Mouse (Mus musculus): ENCODE measurements around the gene Susd6.
"Not testable (repeated sequence)": the region's sequence is repeated elsewhere in the genome, so short reads cannot be mapped to it uniquely, and the experiment has no call there.

Susd6 gene

DNA sequence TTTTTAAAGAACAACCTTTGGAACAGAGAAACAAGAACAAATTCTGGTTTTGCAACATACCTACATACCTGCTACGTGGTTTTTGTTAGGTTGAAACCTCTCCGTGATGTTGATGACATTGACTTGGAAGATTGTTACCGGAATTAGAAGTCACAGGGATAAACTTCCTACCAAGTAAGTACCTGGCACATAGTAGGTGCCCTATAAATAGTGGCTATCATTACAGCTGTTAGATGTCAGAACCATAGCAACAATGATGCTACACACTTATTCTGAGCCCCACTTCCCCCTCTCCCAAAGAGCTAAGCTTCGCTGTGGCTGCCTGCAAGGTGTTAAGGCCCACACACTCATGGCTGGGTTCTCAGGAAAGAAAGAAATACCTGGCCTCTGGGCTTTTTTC is 4.7 kb upstream of the Susd6 start:
- DNase-seq (ENCODE audit: low spot score) = no peak

DNA sequence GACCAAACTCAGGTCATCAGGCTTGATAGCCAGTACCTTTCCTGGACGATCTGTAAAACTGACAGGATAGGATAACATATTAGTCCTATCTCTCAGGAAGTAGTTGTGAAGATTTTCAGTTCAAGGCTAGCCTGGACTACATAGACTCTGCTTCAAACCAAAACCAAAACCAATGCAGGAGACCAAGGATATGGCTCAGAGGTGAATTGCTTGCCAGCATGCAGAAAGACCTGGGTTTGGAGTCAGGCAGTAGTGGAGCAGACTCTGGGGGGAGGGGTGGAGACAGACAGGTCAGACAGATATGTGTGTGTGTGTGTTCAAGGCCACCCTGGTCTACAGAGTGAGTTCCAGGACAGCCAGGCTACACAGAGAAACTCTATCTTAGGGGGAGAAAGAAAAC is 3.7 kb upstream of the Susd6 start:
- no peak for DNase-seq (ENCODE audit: low spot score)

DNA sequence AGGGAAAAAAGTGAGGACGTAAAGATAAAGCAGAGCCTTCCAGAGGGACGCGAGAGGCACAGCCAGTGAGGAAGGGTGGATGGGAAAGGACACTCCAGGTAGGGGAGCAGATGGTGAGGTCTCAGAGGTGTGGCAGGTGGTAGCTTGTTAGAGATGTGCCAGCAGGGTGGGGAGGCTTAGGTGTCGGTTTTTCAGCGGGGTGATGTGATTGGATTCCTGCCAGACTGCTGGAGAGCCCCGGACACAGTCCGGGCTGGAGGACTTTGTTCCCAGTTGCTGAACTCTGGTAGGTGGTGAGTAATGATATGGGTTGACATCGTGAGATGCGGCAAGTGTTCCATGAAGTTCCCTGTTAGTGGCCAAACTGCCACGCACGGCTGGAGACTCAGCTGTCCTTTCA is 2.7 kb upstream of the Susd6 start:
- no peak for DNase-seq (ENCODE audit: low spot score)

DNA sequence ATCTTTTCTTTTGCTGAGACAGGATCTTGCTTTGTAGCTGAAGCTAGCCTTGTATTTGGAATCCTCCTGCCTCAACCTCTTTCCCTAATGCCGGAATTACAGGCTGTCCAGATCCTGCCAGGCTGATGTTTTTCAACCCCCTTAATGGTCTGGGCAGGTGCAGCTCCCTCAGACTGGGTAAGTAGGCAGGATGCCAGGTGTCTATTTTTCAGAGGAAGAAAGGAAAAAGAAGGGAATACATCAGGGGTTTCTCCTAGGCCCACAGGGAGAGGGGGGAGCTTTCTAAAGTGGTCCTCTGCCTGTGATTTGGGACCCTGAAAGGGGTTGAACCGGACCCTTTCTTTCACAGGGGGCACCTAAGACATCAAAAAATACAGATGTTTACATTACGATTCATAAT is 2.1 kb upstream of the Susd6 start:
- DNase-seq (ENCODE audit: low spot score) = no peak

DNA sequence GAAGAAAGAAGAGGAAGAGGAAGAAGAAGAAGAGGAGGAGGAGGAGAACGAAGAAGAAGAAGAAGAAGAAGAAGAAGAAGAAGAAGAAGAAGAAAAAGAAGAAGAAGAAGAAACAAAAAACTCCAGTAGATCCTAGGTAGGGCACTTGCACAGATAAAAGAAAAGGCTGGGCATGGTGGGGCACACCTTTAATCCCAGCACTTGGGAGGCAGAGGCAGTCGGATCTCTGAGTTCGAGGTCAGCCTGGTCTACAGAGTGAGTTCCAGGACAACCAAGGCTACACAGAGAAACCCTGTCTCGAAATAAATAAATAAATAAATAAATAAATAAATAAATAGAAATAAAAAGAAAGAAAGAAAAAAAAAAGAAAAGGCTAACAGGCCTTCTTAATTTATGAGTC is 1.0 kb upstream of the Susd6 start:
- not testable (repeated sequence) for DNase-seq (ENCODE audit: low spot score)

DNA sequence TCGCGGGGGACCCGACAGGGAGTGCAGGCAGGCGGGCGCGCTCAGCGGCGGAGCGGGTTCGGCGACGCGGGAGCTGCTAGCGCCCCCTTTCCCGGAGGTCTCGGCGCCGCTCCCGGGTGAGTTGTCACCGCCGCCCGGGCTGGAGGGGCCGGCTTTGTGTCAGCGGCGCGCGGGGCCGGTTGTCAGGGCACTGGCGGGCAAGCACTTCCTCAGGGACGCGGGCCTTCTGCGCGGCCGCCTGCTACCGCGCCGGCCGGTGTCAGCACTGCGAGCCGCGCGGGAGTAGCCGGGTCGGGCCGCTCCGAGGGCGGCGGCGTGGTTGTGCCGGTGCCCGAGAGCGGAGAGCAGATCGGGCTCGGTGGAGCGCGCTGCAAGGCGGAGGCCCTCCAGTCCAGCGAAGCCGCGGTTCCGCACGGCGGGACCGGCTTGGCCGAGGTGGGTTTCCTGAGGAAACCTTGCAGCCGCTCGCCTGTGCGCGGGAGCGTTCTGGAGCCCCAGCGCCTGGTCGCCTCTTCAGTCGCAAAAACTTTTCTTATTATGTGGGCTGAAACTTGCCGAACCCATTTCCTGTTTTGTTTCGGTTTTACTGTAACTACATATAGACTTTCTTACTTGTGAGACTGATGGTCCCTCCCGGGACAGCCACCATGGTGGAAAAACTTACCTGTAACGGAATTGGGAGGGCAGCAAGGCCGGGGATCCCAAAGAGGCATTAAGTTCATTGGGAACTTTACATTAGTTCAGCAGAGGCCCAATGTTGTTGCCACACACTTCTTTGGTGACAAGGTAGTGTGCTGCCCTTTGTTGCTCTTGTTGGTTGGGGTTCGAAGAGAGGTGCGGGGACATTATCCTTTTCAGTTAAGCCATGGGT is 625 bp downstream of the Susd6 start:
- DNase-seq (ENCODE audit: low spot score) = no peak

DNA sequence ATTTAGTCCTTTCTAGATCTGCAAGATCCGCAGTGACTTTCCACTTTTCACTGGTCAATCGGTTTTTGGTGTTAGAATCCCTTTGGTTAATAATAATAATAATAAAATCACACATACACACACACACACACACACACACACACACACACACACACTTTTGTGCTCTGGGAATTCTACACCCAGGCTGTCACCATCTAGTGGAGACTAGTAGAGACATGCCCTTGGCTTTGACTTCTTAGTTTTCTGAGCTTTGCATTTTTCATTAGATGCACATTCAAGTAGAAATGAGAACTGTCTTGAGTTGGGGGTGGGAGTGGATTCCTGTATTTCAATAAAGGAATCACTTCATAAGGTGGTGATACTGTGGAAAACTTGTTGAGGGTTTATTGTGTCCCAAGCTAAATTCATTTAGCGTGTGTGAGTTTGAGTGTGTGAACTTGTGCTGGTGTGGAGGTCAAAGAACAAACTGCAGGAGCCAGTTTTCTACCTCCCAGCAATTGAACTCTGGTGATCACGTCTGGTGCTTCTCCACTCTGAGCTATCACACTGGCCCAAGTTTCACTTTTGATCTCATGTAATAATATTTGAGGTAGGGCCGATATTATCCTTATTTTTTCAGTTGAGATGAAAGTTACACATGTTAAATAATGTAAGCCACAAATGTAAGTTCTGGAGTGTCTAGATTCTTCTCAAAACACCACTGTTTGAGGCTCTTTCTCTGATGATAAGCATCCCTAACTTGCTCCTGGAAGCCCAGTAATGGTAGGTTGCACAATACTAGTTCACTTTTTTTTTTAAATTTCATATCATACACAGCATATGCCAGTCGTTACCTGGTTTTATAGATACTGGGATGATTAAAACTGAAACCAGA is 1.5 kb downstream of the Susd6 start:
- DNase-seq (ENCODE audit: low spot score) = no peak

DNA sequence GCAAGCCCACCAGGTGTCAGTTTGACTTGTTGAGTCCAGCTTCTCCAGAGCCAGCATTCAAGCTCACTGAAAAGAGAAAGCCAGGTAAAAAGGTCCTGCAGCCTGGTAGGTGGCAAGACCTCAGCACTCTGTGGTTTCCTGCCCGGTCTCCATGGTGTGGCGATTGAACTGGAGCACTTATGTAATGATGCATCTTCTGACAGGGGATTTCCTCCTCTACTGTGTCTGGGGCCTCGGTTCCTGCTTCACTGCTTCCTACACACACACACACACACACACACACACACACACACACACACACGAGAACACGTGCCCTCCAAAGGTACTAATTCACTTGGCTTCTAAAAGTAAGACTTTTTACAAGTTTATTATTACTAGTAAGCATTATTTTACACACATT is 2.6 kb downstream of the Susd6 start:
- no peak for DNase-seq (ENCODE audit: low spot score)

DNA sequence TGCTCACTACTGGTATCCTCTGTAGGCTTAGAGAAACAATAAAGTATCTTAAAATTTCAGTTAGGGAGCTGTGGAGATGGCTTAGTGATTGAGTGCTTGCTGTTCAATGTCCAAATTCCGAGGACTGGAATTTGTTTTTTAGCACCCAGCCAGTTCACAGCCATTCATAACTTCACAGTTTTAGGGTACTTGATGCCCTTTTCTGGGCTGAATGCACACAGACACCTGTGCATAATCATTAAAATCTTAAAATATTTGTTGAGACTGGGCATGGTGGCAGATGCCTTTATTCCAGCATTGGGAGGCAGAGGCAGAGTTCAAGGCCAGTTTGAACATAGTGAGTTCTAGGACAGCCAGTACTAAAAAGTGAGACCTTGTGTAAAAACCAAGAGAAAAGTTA is 3.2 kb downstream of the Susd6 start:
- DNase-seq (ENCODE audit: low spot score) = no peak

DNA sequence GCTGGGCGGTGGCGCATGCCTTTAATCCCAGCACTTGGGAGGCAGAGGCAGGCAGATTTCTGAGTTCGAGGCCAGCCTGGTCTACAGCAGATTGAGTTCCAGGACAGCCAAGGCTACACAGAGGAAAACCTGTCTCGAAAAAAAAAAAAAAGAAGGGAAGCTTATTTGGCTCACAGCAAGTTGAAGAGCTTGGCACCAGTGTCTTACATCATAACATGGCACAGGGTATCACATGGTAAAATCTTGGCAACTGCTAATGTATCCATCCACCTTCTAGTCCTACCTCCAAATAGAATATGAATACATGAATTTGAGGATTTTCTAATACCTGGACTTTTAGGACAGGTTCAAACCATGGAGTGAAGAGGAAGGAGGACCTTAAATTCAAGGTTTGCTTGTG is 4.2 kb downstream of the Susd6 start:
- no peak for DNase-seq (ENCODE audit: low spot score)

DNA sequence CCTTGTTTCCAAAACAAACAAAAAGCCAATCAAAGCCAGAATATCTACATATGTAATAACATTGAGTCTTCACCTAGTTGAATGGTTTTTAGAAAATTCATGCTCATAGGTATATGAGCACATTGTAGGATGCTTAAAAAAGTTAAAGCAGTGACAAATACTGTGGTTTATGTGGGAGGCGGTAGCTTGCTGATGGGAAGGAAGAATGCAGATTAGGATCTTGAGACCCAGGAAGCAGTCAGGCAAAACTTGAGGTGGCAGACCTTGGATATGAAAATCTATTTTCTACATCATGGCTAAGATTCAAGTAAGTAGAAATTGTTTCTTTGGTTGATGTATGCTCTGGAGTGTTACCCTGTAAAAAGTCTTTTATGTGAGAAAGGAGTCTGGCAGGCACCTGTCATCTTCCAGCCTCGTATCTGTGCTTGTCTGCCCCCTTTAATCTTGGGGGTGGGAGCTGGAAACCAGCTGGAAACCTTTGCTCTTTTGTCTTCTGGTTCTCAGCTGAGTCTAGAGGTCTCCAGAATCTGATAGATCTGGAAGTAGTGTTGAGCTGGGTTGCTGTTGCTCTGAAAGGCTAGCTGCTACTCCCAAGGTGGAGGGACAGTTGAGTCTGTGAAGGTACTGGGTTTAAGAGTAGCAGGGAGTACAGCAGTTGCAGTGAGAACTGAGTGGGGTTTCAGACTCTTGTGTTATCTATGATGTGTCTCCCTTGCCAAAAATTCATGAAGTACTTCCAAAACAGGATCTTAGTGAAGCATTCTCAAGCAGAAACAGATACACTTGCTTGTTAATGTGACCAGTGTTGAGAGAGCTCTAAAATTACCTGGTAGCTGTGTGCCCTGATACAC is 4.8 kb downstream of the Susd6 start:
- no peak for DNase-seq (ENCODE audit: low spot score)

DNA sequence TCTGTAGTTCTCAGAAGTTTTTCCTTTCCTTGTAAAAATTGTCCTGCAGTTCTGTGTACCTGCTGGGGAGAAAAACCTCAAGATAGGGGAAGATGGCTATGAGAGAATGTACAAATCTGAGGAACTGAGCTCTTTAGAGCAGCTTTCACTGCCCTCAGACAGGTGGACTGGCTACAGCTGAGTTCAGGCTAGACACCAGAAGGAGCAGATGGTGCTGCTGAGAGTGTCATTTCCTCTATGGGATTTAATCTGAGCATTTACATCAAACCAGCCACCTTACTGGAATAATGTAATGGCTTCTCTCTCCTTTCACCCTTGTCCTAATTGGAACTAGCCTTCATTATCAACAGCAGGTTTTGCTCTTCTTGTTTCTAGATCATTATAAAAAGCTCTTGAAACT is 8.0 kb downstream of the Susd6 start:
- DNase-seq (ENCODE audit: low spot score) = no peak

DNA sequence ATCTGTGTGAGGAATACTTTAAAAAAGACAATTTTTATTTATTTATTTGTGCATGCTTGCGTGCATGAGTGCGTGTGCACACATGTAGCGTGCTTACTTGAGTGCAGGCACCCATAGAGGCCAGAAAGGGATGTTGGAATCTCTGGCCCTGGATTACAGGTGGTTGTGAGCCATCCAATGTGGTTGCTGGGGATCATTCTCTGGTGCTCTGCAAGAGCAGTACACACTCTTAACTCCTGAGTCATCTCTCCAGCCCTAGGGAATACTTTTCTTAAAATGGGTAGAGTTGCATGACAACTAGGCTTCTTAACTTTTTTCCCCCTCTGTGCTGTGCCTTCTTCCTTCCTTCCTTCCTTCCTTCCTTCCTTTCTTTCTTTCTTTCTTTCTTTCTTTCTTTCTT is 9.8 kb downstream of the Susd6 start:
- DNase-seq (ENCODE audit: low spot score) = no peak

DNA sequence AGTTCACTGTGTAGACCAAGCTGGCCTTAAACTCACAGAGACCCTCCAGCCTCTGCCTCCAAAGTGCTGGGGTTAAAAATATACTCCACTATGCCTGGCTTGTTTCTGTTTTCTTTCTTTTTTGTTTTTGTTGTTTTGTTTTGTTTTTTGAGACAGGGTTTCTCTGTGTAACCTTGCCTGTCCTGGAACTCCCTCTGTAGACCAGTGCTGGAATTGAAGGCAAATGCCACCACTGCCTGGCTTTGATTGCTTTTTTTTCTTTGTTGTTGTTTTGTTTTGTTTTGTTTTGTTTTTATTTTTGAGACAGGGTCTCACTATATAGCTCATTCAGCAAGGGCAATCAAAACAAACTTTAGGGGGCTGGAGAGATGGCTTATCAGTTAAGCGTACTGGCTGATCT is 11.1 kb downstream of the Susd6 start:
- no peak for DNase-seq (ENCODE audit: low spot score)

DNA sequence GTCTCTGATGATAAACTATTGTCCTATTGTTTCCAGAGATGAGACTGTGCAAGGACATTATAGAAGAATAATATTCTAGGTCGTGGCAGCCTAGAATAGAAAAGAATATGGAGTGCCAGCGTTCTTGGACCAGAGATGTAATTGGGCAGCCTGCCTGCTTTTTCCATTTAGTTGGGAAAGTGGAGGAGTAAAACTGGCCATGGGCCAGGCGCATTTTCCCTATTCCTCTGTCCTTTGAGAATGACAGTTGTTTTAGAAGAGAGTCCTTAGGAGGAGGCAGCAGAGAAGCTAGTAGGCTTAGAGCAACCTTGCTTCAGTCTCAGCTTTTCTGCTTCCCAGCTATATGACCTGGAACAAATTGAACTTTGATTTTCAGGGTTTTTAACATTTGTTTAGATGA is 13.6 kb downstream of the Susd6 start:
- no peak for DNase-seq (ENCODE audit: low spot score)

DNA sequence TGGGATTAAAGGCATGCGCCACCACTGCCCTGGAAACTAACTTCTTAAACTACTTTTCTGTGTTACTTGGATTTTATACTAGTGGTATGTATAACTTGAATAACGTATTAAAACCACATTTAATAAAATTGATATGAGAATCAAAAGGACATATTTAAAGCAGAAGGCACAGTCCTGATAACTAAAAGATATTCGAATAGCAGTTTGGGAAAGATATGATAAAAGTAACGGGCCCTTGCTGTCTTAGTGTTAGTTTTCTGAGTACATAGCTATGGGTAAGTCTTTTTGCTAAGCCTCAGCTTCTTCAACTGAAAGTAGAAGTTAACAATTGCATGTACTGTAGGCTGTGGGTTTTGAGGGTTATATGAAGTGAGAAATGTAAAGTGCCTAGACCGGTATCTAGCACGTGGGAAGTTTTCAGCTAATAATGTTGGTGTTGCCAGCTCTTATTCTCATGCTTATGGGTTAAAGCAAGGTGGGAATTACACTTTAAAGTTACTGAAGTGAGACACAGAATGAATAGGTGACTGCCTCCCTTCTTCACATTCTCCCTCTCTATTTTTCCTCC is 14.6 kb downstream of the Susd6 start:
- DNase-seq (ENCODE audit: low spot score) = no peak

DNA sequence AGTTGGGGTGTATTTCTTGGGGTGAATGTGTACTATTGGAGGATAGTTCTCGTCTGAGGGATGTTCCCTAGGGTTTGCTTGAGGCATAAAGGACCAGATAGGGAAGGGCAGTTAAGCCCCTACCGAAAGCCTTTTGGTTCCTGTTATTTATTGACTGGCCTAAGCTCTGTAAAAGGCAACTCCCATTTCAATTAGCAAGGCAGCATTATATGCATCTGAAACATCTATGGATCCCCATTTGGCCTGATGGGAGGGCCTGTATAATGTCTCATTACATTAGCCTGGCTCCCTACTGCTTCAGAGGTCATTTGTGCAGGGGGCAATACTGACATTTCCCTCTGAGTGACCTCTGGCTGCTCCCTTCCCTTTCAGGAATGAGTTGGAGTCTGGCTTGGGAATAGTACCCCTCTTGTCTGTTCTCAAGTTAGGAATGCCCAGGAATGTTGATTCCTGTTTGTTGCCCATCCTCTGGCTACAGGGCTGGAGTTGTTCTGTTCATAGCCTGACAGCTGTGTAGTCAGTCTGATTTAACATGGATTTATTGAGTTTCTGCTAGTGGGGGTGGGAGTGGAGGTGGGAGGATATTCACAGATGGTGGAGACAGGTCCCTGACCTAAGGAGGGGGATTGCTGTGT is 17.3 kb downstream of the Susd6 start:
- DNase-seq (ENCODE audit: low spot score) = no peak

DNA sequence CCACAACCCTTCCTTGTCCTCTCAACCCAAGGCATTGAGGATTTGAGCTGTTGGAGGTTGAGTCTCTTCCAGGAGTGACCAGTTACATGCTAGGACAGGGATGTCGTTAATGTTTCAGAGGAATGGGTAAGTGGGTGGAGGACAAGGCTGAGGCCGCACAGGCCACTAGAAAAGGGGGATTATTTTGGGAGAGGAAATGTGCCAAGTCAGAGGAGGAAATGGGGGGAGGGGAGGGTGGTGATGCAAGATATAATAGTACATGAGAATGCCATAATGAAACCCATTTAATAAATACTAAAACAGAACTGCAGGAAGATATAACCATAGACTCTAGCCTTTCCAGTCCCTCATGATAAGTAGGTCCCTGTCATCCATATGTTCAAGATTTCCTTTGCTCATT is 19.7 kb downstream of the Susd6 start:
- DNase-seq (ENCODE audit: low spot score) = no peak

DNA sequence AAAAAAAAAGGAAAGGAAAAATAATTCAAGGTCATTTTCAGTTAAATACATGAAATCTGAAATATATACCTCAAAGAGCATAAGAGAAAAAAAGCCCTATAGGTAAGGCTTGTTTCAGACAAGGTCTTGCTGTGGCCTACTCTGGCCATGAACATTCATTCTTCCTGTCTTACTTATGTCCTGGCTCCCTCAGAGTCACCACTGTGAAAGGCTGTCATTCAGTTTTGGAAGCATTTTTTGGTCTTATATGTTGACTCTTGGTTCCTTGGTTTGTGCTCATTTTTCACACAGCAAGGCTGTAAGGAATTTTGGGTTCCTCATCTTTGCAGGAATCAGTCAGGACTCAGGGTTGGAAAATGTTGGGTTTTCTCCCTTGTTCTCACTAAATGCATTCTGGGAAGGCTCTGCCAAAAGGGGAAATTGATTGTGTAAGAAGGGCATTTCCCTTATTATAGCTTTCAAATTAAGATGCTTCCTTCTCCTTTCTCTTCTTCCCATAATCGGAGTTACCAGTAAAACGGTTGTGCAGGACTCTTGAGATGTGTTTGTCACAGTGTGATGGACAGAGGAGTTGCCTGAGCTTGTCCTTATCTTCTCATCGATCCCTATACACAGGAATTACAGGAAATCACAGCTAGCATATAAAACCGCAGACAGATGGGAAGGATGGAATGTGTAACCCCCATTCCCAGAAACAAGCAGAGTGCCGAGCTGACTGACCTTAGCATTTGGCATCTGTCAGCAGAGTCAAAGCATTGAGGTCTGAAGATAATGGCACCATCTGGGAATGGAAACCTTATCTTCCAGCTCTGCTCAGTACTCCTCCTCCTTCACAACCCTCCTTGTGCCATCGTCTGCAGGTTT is 21.6 kb downstream of the Susd6 start:
- DNase-seq (ENCODE audit: low spot score) = no peak

DNA sequence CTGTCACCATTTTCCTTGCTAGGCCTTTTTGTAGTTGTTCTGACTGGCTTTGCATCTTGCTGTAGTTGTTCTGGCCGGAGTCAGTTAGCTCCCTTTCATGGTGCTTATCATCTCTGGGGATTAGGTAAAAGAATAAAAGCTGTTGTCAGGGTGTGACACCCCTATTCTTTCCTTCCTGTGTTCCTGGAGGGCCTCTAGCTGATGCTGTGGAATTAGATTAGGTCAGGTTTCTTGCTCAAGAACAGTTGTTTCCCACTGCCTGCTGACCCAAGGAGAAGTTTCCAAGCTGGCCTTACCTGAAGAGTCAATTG is 22.2 kb downstream of the Susd6 start:
- DNase-seq (ENCODE audit: low spot score) = no peak

DNA sequence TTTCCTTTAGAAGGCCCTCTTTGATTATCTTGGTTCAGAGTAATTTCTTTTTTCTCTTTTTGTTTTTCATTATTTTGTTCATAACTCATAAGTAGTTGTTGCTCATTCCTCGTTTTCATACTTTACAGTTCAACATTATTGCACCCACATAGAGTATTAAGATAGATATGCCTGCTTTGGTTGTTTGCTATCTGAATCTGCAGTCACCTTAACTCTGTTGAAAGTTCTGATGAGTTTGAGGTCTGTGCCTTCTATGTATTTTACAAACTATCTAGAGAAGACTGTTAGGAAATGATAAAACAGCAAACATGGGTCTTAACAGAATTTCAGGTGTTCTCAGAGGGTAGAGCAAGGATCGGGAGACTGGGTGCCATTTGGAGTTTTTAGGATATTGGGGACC is 23.1 kb downstream of the Susd6 start:
- DNase-seq (ENCODE audit: low spot score) = no peak

Data from urinary bladder, postnatal 10 days (tissue).